Mouse (Mus musculus) limb, embryonic 14.5 days (tissue): ENCODE measurements around the gene Sema3c. TPM values are rescaled to one million over a fixed set of nuclear protein-coding genes. Genes with fewer than 3 reads are reported as not detected.

ENCODE experiments used
- ATAC-seq: fragments of 200-750 bp; cut with Nextera tagmentation; 2 replicates; pipeline ENCODE4 v1.8.0; 2017; ENCODE audit warnings: low read depth, moderate number of reproducible peaks, moderate TSS enrichment; ENCODE audit not compliant: low FRiP score
- DNase-seq: peaks from one replicate; pipeline ENCODE4 v3.0.0-alpha.2; 2015; ENCODE audit warnings: low spot score
- H3K27ac ChIP-seq: fragments of 300-500 bp; sonication (generic); replicated peaks from 2 replicates; pipeline ENCODE4 v1.5.1; 2014; ENCODE audit warnings: low read depth, mild to moderate bottlenecking, low read length, moderate library complexity, mixed read lengths
- H3K27me3 ChIP-seq: fragments of 300-500 bp; sonication (generic); 2 replicates; pipeline ENCODE4 v1.6.1; 2014; ENCODE audit warnings: low read length, mixed read lengths; ENCODE audit not compliant: control insufficient read depth, insufficient read depth
- H3K36me3 ChIP-seq: fragments of 300-500 bp; sonication (generic); 2 replicates; pipeline ENCODE4 v1.6.1; 2014; ENCODE audit warnings: mild to moderate bottlenecking, low read length, moderate library complexity, mixed read lengths; ENCODE audit not compliant: control insufficient read depth, insufficient read depth
- H3K4me1 ChIP-seq: fragments of 300-500 bp; sonication (generic); 2 replicates; pipeline ENCODE4 v1.6.1; 2014; ENCODE audit warnings: antibody characterized with exemption, low read length, mixed read lengths; ENCODE audit not compliant: control insufficient read depth, insufficient read depth
- H3K4me2 ChIP-seq: fragments of 300-500 bp; sonication (generic); replicated peaks from 2 replicates; pipeline ENCODE4 v1.6.1; 2014; ENCODE audit warnings: low read depth, mild to moderate bottlenecking, low read length, moderate library complexity; ENCODE audit not compliant: severe bottlenecking
- H3K4me3 ChIP-seq: fragments of 300-500 bp; sonication (generic); replicated peaks from 2 replicates; pipeline ENCODE4 v1.5.1; 2014; ENCODE audit warnings: low read length
- H3K9ac ChIP-seq: fragments of 300-500 bp; sonication (generic); 2 replicates; pipeline ENCODE4 v1.6.1; 2014; ENCODE audit warnings: mild to moderate bottlenecking, low read depth, low read length, moderate library complexity; ENCODE audit not compliant: severe bottlenecking
- H3K9me3 ChIP-seq: fragments of 300-500 bp; sonication (generic); 2 replicates; pipeline ENCODE4 v1.6.1; 2016; ENCODE audit warnings: low read length; ENCODE audit not compliant: control insufficient read depth
- POLR2A ChIP-seq: fragments of 200-500 bp; IDR thresholded peaks from 2 replicates; pipeline ENCODE4 v1.8.0; 2012; ENCODE audit warnings: inconsistent platforms, mild to moderate bottlenecking, moderate library complexity, borderline replicate concordance; ENCODE audit not compliant: insufficient read depth, insufficient read length; ENCODE audit errors: extremely low read depth
- WGBS: fragments of 180-500 bp; shearing (Covaris S2); extraction: QIAGEN DNeasy Blood & Tissue Kit; methylation state at CpG from one replicate; pipeline ENCODE4 v1.1.7; 2014; 5-methylcytosine and 5-hydroxymethylcytosine counted together
- polyA plus RNA-seq, 2 experiments: library from polyadenylated mRNA; depleted of rRNA in 1 of 2; stranded (reverse) in 1 of 2; unstranded in 1 of 2; fragments of >200 nt; fragmentation: Nextera tagmentation in 1 of 2; extraction: Ambion mirVana in 1 of 2; gene quantifications; 2 replicates each; pipeline versions ENCODE4 v1.2.1 to v1.2.3; 2012 to 2014

Sema3c gene
- polyA plus RNA-seq, 2 experiments: 29.5 to 71.5 TPM

- no peak overlapping the region for H3K4me2 ChIP-seq
- no peak overlapping the region for H3K9ac ChIP-seq
- no peaks in the 10 kb centered on the region for H3K9me3 ChIP-seq
- no peaks in the 10 kb centered on the region; the same call in 1 of the 2 replicates for H3K36me3 ChIP-seq
- H3K27me3 ChIP-seq: no peaks in the 10 kb centered on the region
- H3K4me1 ChIP-seq: peaks cover 15% of the 10 kb centered on the region
- DNase-seq (peak; percentile 93), ATAC-seq (peak; percentile 77)
- no peak overlapping the region for H3K4me3 ChIP-seq
- peak overlapping the region; percentile 70 for H3K27ac ChIP-seq
- 44% methylated on average over 5 of the region's 5 CpGs for WGBS
- no peak for TF ChIP-seq POLR2A
Measured at GRCm38 (mm10) chr5:17689604-17690003, 115.5 kb downstream of the Sema3c start.

- DNase-seq: no peak
- H3K4me2 ChIP-seq: no peak overlapping the region
- 0 out of 2 replicates have a peak overlapping the region, but pooled peaks have one; percentile 10 for H3K27ac ChIP-seq
- WGBS: 69% methylated on average over 2 of the region's 2 CpGs
- no peak for TF ChIP-seq POLR2A
- no peak overlapping the region for H3K4me3 ChIP-seq
- H3K36me3 ChIP-seq: 0 out of 2 replicates have a peak, but pooled peaks cover 2% of the 10 kb centered on the region
- H3K9ac ChIP-seq: no peak overlapping the region
- no peaks in the 10 kb centered on the region for H3K4me1 ChIP-seq
- ATAC-seq: no peak
- no peaks in the 10 kb centered on the region for H3K27me3 ChIP-seq
- H3K9me3 ChIP-seq: no peaks in the 10 kb centered on the region
Measured at GRCm38 (mm10) chr5:17695366-17695765, 121.3 kb downstream of the Sema3c start.

GRCm38 (mm10) chr5:17698905-17699304 lies 124.8 kb downstream of the Sema3c start:
- Histone ChIP-seq H3K9me3 (no peaks in the 10 kb centered on the region), H3K9ac (no peak overlapping the region), H3K4me2 (no peak overlapping the region), H3K4me3 (no peak overlapping the region), H3K36me3 (0 out of 2 replicates have a peak, but pooled peaks cover 2% of the 10 kb centered on the region), H3K27me3 (no peaks in the 10 kb centered on the region), H3K4me1 (no peaks in the 10 kb centered on the region), H3K27ac (no peak overlapping the region)
- no peak for TF ChIP-seq POLR2A
- WGBS: 42% methylated on average over 2 of the region's 2 CpGs
- DNase-seq: peak; percentile 60
- ATAC-seq: no peak

- 16% methylated on average over 3 of the region's 3 CpGs for WGBS
- DNase-seq (peak; percentile 46), ATAC-seq (peak; percentile 81)
- no peak overlapping the region for H3K27ac ChIP-seq
- H3K4me1 ChIP-seq: peaks cover 2% of the 10 kb centered on the region; the same call in 1 of the 2 replicates
- H3K9me3 ChIP-seq: no peaks in the 10 kb centered on the region
- no peak overlapping the region for H3K9ac ChIP-seq
- no peak overlapping the region for H3K4me3 ChIP-seq
- H3K36me3 ChIP-seq: no peaks in the 10 kb centered on the region
- H3K27me3 ChIP-seq: no peaks in the 10 kb centered on the region
- no peak for TF ChIP-seq POLR2A
- H3K4me2 ChIP-seq: no peak overlapping the region
Measured at GRCm38 (mm10) chr5:17704160-17704559, 130.1 kb downstream of the Sema3c start.

- H3K36me3 ChIP-seq: no peaks in the 10 kb centered on the region
- no peaks in the 10 kb centered on the region for H3K27me3 ChIP-seq
- no peak overlapping the region for H3K4me2 ChIP-seq
- no peaks in the 10 kb centered on the region for H3K9me3 ChIP-seq
- ATAC-seq: no peak
- TF ChIP-seq POLR2A: no peak
- H3K4me1 ChIP-seq: peaks cover 2% of the 10 kb centered on the region; the same call in 1 of the 2 replicates
- no peak for DNase-seq
- H3K27ac ChIP-seq: no peak overlapping the region
- 59% methylated on average over 3 of the region's 3 CpGs for WGBS
- no peak overlapping the region for H3K9ac ChIP-seq
- H3K4me3 ChIP-seq: no peak overlapping the region
Measured at GRCm38 (mm10) chr5:17707086-17707485, 133.0 kb downstream of the Sema3c start.
